Mouse (Mus musculus) megakaryocyte, embryonic 14.5 days (primary cell): ENCODE measurements at regions not wholly inside any gene's neighbourhood (a gene's known extent, or its start where the extent isn't known, plus 50 kb on each side); places are given as distances from the start of the nearest gene placed in this dataset.

ENCODE experiments used
- FLI1 ChIP-seq: IDR thresholded peaks from 2 replicates; pipeline ENCODE4 v1.6.1; 2012; ENCODE audit warnings: low read length, inconsistent platforms, mixed read lengths
- GATA1 ChIP-seq: IDR thresholded peaks from 3 replicates; pipeline ENCODE4 v1.6.1; 2012; ENCODE audit warnings: mixed read lengths, low read length, inconsistent platforms, borderline replicate concordance

DNA sequence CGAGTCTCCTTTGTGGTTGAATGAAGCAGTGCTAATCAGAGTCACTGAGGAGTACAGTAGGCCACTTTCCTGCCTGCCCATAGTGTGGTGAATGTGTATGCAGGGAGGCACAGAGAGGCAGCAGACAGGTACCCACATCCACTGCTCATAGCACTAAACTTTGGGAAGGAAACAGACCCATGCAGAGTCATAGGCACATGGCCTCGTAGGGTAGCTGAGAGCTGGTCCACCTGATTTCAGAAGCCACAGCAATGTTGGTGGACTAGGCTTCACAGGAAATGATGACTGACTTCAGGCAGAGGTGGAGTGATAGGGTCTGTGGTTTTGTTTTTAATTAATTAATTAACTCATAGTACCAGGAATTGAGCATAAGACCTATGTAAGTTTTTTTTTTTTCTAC lies 170.1 kb upstream of the Eef2kmt start:
- no peak for TF ChIP-seq GATA1
- no peak for TF ChIP-seq FLI1
